ENCODE assay signal across 9 mouse cellular contexts in genomic region chr17:47567271-47567670, GRCm38 (mm10). TPM values are rescaled to one million over a fixed set of nuclear protein-coding genes. Genes with fewer than 3 reads are reported as not detected.
A peak's percentile ranks its signal among the peaks of the same experiment; 100 is the strongest.
DNase-seq lines count a peak whose midpoint lies in the region; ATAC-seq and TF ChIP-seq lines count a peak whose summit lies in the region.
"Had no signal": no experiment of that assay in that cellular context is flagged by ENCODE, and none has a peak within 500 bp of the region (broad histone marks: within the 10 kb centered on the region; RNA-seq: fewer than 3 reads in every experiment).

No protein-coding gene starts in this region.

- no peak for ATAC-seq in embryonic facial prominence, embryonic 14.5 days (ENCODE audit: low read depth)
- ATAC-seq in intestine, embryonic 16.5 days: peak; percentile 55; the same call in 1 of the 2 replicates
- 0 out of 2 replicates have a peak, but pooled peaks have one; percentile 8 for ATAC-seq in liver, embryonic 15.5 days (ENCODE audit: insufficient read depth)
- ATAC-seq in forebrain, postnatal 0 days: no peak

- in situ Hi-C loops in ES-E14 (cut with MboI; ENCODE audit: low sequenced_read_pairs in 2 of 2, unreplicated experiment in 2 of 2): no loop called here

- TF ChIP-seq CTCF in forebrain, postnatal 0 days (IDR thresholded peaks at IDR 0.05; ENCODE audit: low read depth): no peak

- H3K27me3 ChIP-seq in embryonic facial prominence, embryonic 14.5 days (replicated peaks; ENCODE audit: control insufficient read depth, insufficient read depth, low read length): no peaks in the 10 kb centered on the region
- H3K27me3 ChIP-seq in intestine, embryonic 16.5 days (replicated peaks; ENCODE audit: control insufficient read depth, insufficient read depth, low read length): no peaks in the 10 kb centered on the region
- no peaks in the 10 kb centered on the region for H3K27me3 ChIP-seq in liver, embryonic 15.5 days
- no peaks in the 10 kb centered on the region for H3K27me3 ChIP-seq in forebrain, postnatal 0 days (ENCODE audit: insufficient read depth, low read length)
- H3K27me3 ChIP-seq: embryonic facial prominence, embryonic 15.5 days had no signal

- H3K9me3 ChIP-seq in ES-E14 (ENCODE audit: control insufficient read depth, insufficient read depth, low read depth, low read length): no peaks in the 10 kb centered on the region
- H3K9me3 ChIP-seq in embryonic facial prominence, embryonic 14.5 days (ENCODE audit: control insufficient read depth, low read length): no peaks in the 10 kb centered on the region
- no peaks in the 10 kb centered on the region for H3K9me3 ChIP-seq in intestine, embryonic 16.5 days (ENCODE audit: control insufficient read depth, low read length)
- H3K9me3 ChIP-seq in liver, embryonic 15.5 days (replicated peaks): no peaks in the 10 kb centered on the region
- H3K9me3 ChIP-seq in forebrain, postnatal 0 days (ENCODE audit: low read length): no peaks in the 10 kb centered on the region
- H3K9me3 ChIP-seq: embryonic facial prominence, embryonic 15.5 days had no signal

- 63% methylated on average over 3 of the region's 3 CpGs for WGBS in embryonic facial prominence, embryonic 14.5 days
- 73% methylated on average over 3 of the region's 3 CpGs for WGBS in intestine, embryonic 16.5 days
- WGBS in liver, embryonic 15.5 days (ENCODE audit: insufficient replicate concordance): 33% methylated on average over 3 of the region's 3 CpGs
- WGBS in forebrain, postnatal 0 days: 85% methylated on average over 3 of the region's 3 CpGs

- no peak overlapping the region for H3K4me2 ChIP-seq in embryonic facial prominence, embryonic 14.5 days (ENCODE audit: low read depth, low read length)
- no peak overlapping the region for H3K4me2 ChIP-seq in intestine, embryonic 16.5 days (ENCODE audit: low read depth, low read length)
- H3K4me2 ChIP-seq in liver, embryonic 15.5 days: no peak overlapping the region
- no peak overlapping the region for H3K4me2 ChIP-seq in forebrain, postnatal 0 days (ENCODE audit: low read depth)
- H3K4me2 ChIP-seq: embryonic facial prominence, embryonic 15.5 days had no signal

- H3K9ac ChIP-seq in ES-E14 (ENCODE audit: insufficient read depth, low read depth, low read length, poor library complexity, severe bottlenecking): no peak overlapping the region; the same call in 1 of the 2 replicates
- H3K9ac ChIP-seq in embryonic facial prominence, embryonic 14.5 days (ENCODE audit: low read depth, low read length): no peak overlapping the region
- no peak overlapping the region for H3K9ac ChIP-seq in intestine, embryonic 16.5 days (ENCODE audit: low read depth, low read length)
- no peak overlapping the region; the same call in 1 of the 2 replicates for H3K9ac ChIP-seq in liver, embryonic 15.5 days
- H3K9ac ChIP-seq in forebrain, postnatal 0 days: no peak overlapping the region
- H3K9ac ChIP-seq: embryonic facial prominence, embryonic 15.5 days had no signal

- no peaks in the 10 kb centered on the region for H3K36me3 ChIP-seq in ES-E14 (ENCODE audit: control insufficient read depth, insufficient read depth, low read length, poor library complexity, severe bottlenecking)
- no peaks in the 10 kb centered on the region for H3K36me3 ChIP-seq in embryonic facial prominence, embryonic 14.5 days (ENCODE audit: control insufficient read depth, insufficient read depth, low read length)
- H3K36me3 ChIP-seq in intestine, embryonic 16.5 days (ENCODE audit: control insufficient read depth, insufficient read depth, low read length): no peaks in the 10 kb centered on the region
- no peaks in the 10 kb centered on the region for H3K36me3 ChIP-seq in liver, embryonic 15.5 days (replicated peaks)
- H3K36me3 ChIP-seq in forebrain, postnatal 0 days (ENCODE audit: insufficient read depth): no peaks in the 10 kb centered on the region
- H3K36me3 ChIP-seq: embryonic facial prominence, embryonic 15.5 days had no signal

- peaks cover 5 to 24% of the 10 kb centered on the region in 2 experiments for H3K4me1 ChIP-seq in ES-E14 (ENCODE audit: control insufficient read depth in 2 of 2, insufficient read depth in 2 of 2, low read length in 2 of 2, poor library complexity in 1 of 2)
- H3K4me1 ChIP-seq in embryonic facial prominence, embryonic 14.5 days (ENCODE audit: control insufficient read depth, insufficient read depth, low read length): no peaks in the 10 kb centered on the region
- H3K4me1 ChIP-seq in intestine, embryonic 16.5 days (ENCODE audit: control insufficient read depth, insufficient read depth, low read length): no peaks in the 10 kb centered on the region
- peaks cover 75% of the 10 kb centered on the region for H3K4me1 ChIP-seq in liver, embryonic 15.5 days (replicated peaks)
- no peaks in the 10 kb centered on the region for H3K4me1 ChIP-seq in forebrain, postnatal 0 days (ENCODE audit: insufficient read depth)
- H3K4me1 ChIP-seq: embryonic facial prominence, embryonic 15.5 days had no signal

- no peak overlapping the region for H3K4me3 ChIP-seq in ES-E14 (ENCODE audit: insufficient read depth in 1 of 2, low read depth in 1 of 2, low read length in 2 of 2, poor library complexity in 1 of 2, severe bottlenecking in 1 of 2)
- no peak overlapping the region for H3K4me3 ChIP-seq in embryonic facial prominence, embryonic 14.5 days (ENCODE audit: low read depth, low read length)
- no peak overlapping the region for H3K4me3 ChIP-seq in intestine, embryonic 16.5 days (ENCODE audit: low read length)
- no peak overlapping the region for H3K4me3 ChIP-seq in liver, embryonic 15.5 days (replicated peaks)
- no peak overlapping the region for H3K4me3 ChIP-seq in forebrain, postnatal 0 days (ENCODE audit: low read depth, low read length)
- H3K4me3 ChIP-seq: embryonic facial prominence, embryonic 15.5 days had no signal

- DNase-seq in ES-E14 (ENCODE audit: low read depth, low spot score): no peak
- peak; percentile 21 for DNase-seq in embryonic facial prominence, embryonic 14.5 days (ENCODE audit: low spot score)
- DNase-seq in forebrain, postnatal 0 days: no peak
- no peak for DNase-seq in thymus, postnatal 14 days
- DNase-seq in right cerebral cortex, postnatal 14 days: no peak
- DNase-seq in spleen, postnatal 10 days (ENCODE audit: low spot score in 2 of 2): no peak

- H3K27ac ChIP-seq in ES-E14 (ENCODE audit: insufficient read depth, low read depth, low read length, poor library complexity, severe bottlenecking): peak overlapping the region; percentile 60; the same call in 1 of the 2 replicates
- H3K27ac ChIP-seq in embryonic facial prominence, embryonic 14.5 days (replicated peaks; ENCODE audit: low read depth, low read length): no peak overlapping the region
- H3K27ac ChIP-seq in intestine, embryonic 16.5 days (ENCODE audit: low read length): peak overlapping the region; percentile 45; the same call in 1 of the 2 replicates
- peak overlapping the region; percentile 91 for H3K27ac ChIP-seq in liver, embryonic 15.5 days (replicated peaks)
- H3K27ac ChIP-seq in forebrain, postnatal 0 days (ENCODE audit: low read depth, low read length): no peak overlapping the region
- H3K27ac ChIP-seq: embryonic facial prominence, embryonic 15.5 days had no signal

TF ChIP-seq in ES-E14, 5 proteins besides CTCF, POLR2A, EP300 and RAD21:
- TF ChIP-seq CHD2 (IDR thresholded peaks at IDR 0.05; ENCODE audit: low read depth, low read length) (no peak), ZC3H11A (IDR thresholded peaks at IDR 0.05; ENCODE audit: borderline replicate concordance, low read depth, low read length) (no peak), HCFC1 (IDR thresholded peaks at IDR 0.05; ENCODE audit: borderline replicate concordance, insufficient read depth, low read length) (no peak), ZNF384 (IDR thresholded peaks at IDR 0.05; ENCODE audit: low read depth, low read length) (no peak), MAFK (IDR thresholded peaks at IDR 0.05; ENCODE audit: insufficient read depth, low read depth, low read length) (no peak)

RNA-seq across cellular contexts. Expression of gene Bysl, which starts 44.0 kb away (rescaled TPM):
- total RNA-seq in ES-E14 (2012; rRNA removed): 51.5 and 51.8 TPM in 2 replicates
- 21.3 and 22.4 TPM in 2 replicates for polyA plus RNA-seq in embryonic facial prominence, embryonic 14.5 days (2014; fragmentation: Nextera tagmentation; extraction: Ambion mirVana)
- polyA plus RNA-seq in intestine, embryonic 16.5 days (2015; fragmentation: Nextera tagmentation; extraction: Ambion mirVana): 17.7 and 22.0 TPM in 2 replicates
- 16.5 and 18.0 TPM in 2 replicates for polyA plus RNA-seq in liver, embryonic 15.5 days (2015; fragmentation: Nextera tagmentation; extraction: Ambion mirVana)
- 21.9 and 23.7 TPM in 2 replicates for total RNA-seq in forebrain, postnatal 0 days (2014; rRNA removed)
- 32.0 and 35.4 TPM in 2 replicates for polyA plus RNA-seq in forebrain, postnatal 0 days (2015; fragmentation: Nextera tagmentation; extraction: Ambion mirVana)

RNA-seq across cellular contexts. Expression of gene Med20, which starts 44.1 kb away (rescaled TPM):
- 43.4 and 46.1 TPM in 2 replicates for total RNA-seq in ES-E14 (2012; rRNA removed)
- 47.7 and 50.2 TPM in 2 replicates for polyA plus RNA-seq in embryonic facial prominence, embryonic 14.5 days (2014; fragmentation: Nextera tagmentation; extraction: Ambion mirVana)
- 40.4 and 41.4 TPM in 2 replicates for polyA plus RNA-seq in intestine, embryonic 16.5 days (2015; fragmentation: Nextera tagmentation; extraction: Ambion mirVana)
- 21.6 and 26.0 TPM in 2 replicates for polyA plus RNA-seq in liver, embryonic 15.5 days (2015; fragmentation: Nextera tagmentation; extraction: Ambion mirVana)
- 31.5 and 37.0 TPM in 2 replicates for total RNA-seq in forebrain, postnatal 0 days (2014; rRNA removed)
- polyA plus RNA-seq in forebrain, postnatal 0 days (2015; fragmentation: Nextera tagmentation; extraction: Ambion mirVana): 27.9 and 30.2 TPM in 2 replicates

RNA-seq across cellular contexts. Expression of gene Gm20517, which starts 44.1 kb away (rescaled TPM):
- total RNA-seq in ES-E14 (2012; rRNA removed): 4.9 and 5.4 TPM in 2 replicates
- polyA plus RNA-seq in embryonic facial prominence, embryonic 14.5 days (2014; fragmentation: Nextera tagmentation; extraction: Ambion mirVana): 1.4 and 1.9 TPM in 2 replicates
- polyA plus RNA-seq in intestine, embryonic 16.5 days (2015; fragmentation: Nextera tagmentation; extraction: Ambion mirVana): 0.73 and 0.78 TPM in 2 replicates
- polyA plus RNA-seq in liver, embryonic 15.5 days (2015; fragmentation: Nextera tagmentation; extraction: Ambion mirVana): 2.1 and 2.4 TPM in 2 replicates
- total RNA-seq in forebrain, postnatal 0 days (2014; rRNA removed): 4.7 and 10.6 TPM in 2 replicates
- polyA plus RNA-seq in forebrain, postnatal 0 days (2015; fragmentation: Nextera tagmentation; extraction: Ambion mirVana): 1.4 and 2.1 TPM in 2 replicates

Comparison
In these comparisons a context has a peak if more than half of its experiments do, and no peak if none do; other contexts are left out.
1. H3K27ac ChIP-seq: peak in ES-E14 (single experiment), intestine, embryonic 16.5 days (single experiment) and liver, embryonic 15.5 days (single experiment); none in embryonic facial prominence, embryonic 14.5 days (single experiment) and forebrain, postnatal 0 days (single experiment).
2. ATAC-seq: peak in intestine, embryonic 16.5 days (single experiment) and liver, embryonic 15.5 days (single experiment); none in embryonic facial prominence, embryonic 14.5 days (single experiment) and forebrain, postnatal 0 days (single experiment).